Mouse (Mus musculus) bone marrow, adult 2 months (tissue): ENCODE measurements around the gene Abcb6.

Experiments used
- CTCF ChIP-seq: fragments of 200-500 bp; IDR thresholded peaks from 2 replicates; pipeline ENCODE4 v1.5.1; 2011; ENCODE audit warnings: low read length, control low read depth; ENCODE audit not compliant: control insufficient read depth, insufficient read depth
- POLR2A ChIP-seq: fragments of 200-500 bp; IDR thresholded peaks from 2 replicates; pipeline ENCODE4 v1.6.1; 2011; ENCODE audit warnings: low read depth, mild to moderate bottlenecking, control low read depth, low read length, borderline replicate concordance; ENCODE audit not compliant: control insufficient read depth

GRCm38 (mm10) chr1:75208967-75209678 is 28.9 kb upstream of the Abcb6 start:
- TF ChIP-seq CTCF (no peak), POLR2A (no peak; the same call in 1 of the 2 replicates)
